In the genomic region with DNA sequence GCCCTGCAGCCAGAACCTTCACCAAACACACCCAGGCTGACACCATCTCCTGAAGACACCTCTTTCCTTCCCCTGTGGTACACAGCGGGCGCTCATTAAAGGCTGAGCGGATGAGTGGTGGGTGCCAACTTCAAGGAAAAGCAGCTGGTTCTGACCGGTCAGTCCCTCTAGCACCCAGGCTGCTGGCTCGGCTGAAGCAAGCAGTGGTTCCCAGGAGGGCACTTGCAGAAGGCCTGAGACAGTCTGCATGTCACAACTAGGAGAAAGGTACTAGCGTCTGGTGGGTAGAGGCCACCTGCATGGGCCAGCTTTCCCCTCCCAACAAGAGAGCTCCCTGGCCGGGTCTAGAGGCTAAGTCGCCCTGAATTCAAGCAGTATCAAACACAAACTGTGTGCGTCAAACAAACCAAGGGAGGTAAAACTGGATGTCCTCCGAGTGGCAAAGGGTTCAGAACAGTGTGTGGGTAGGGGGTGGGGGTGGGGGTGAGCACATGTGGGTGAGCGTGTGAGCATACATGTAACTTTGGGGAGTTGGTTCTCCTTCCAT, we compare ENCODE assay signal across 11 mouse cellular contexts. TPM values are rescaled to one million over a fixed set of nuclear protein-coding genes. Genes with fewer than 3 reads are reported as not detected.
A peak's percentile ranks its signal among the peaks of the same experiment; 100 is the strongest.
DNase-seq lines count a peak whose midpoint lies in the region; ATAC-seq and TF ChIP-seq lines count a peak whose summit lies in the region.
"Had no signal": no experiment of that assay in that cellular context is flagged by ENCODE, and none has a peak within 500 bp of the region (broad histone marks: within the 10 kb centered on the region; RNA-seq: fewer than 3 reads in every experiment).

No protein-coding gene starts in this region.

- no peak for ATAC-seq in heart, postnatal 0 days (ENCODE audit: insufficient read depth, low read depth)
- no peak for ATAC-seq in embryonic facial prominence, embryonic 15.5 days (ENCODE audit: insufficient number of reproducible peaks, low FRiP score, low TSS enrichment, low read depth)
- ATAC-seq in neural tube, embryonic 13.5 days (ENCODE audit: low read depth): no peak
- no peak for ATAC-seq in liver, postnatal 0 days

- peaks cover 36% of the 10 kb centered on the region for H3K4me1 ChIP-seq in heart, postnatal 0 days (ENCODE audit: control insufficient read depth, insufficient read depth)
- H3K4me1 ChIP-seq in heart, adult 2 months (ENCODE audit: control insufficient read depth, insufficient read depth, low read length): peaks cover 5% of the 10 kb centered on the region
- H3K4me1 ChIP-seq in embryonic facial prominence, embryonic 15.5 days: peaks cover 79% of the 10 kb centered on the region
- H3K4me1 ChIP-seq in neural tube, embryonic 13.5 days (replicated peaks): peaks cover 83% of the 10 kb centered on the region
- H3K4me1 ChIP-seq in liver, postnatal 0 days (ENCODE audit: insufficient read depth): no peaks in the 10 kb centered on the region; the same call in 1 of the 2 replicates

- H3K9me3 ChIP-seq in heart, postnatal 0 days (replicated peaks; ENCODE audit: control insufficient read depth, low read length): no peaks in the 10 kb centered on the region
- no peaks in the 10 kb centered on the region for H3K9me3 ChIP-seq in embryonic facial prominence, embryonic 15.5 days (replicated peaks)
- no peaks in the 10 kb centered on the region for H3K9me3 ChIP-seq in neural tube, embryonic 13.5 days
- H3K9me3 ChIP-seq in liver, postnatal 0 days (ENCODE audit: low read length): no peaks in the 10 kb centered on the region
- H3K9me3 ChIP-seq: liver, embryonic 15.5 days had no signal

- no peak overlapping the region for H3K4me3 ChIP-seq in heart, postnatal 0 days (ENCODE audit: low read depth, low read length)
- H3K4me3 ChIP-seq in heart, adult 2 months: no peak overlapping the region
- no peak overlapping the region; the same call in 1 of the 2 replicates for H3K4me3 ChIP-seq in embryonic facial prominence, embryonic 15.5 days (replicated peaks)
- peak overlapping the region; percentile 19 for H3K4me3 ChIP-seq in neural tube, embryonic 13.5 days
- no peak overlapping the region for H3K4me3 ChIP-seq in liver, postnatal 0 days (ENCODE audit: low read depth, low read length)
- H3K4me3 ChIP-seq: liver, embryonic 15.5 days had no signal

- no peaks in the 10 kb centered on the region for H3K27me3 ChIP-seq in heart, postnatal 0 days (ENCODE audit: control insufficient read depth, insufficient read depth, low read length)
- no peaks in the 10 kb centered on the region for H3K27me3 ChIP-seq in heart, adult 2 months (ENCODE audit: control insufficient read depth, insufficient read depth, low read length)
- no peaks in the 10 kb centered on the region for H3K27me3 ChIP-seq in embryonic facial prominence, embryonic 15.5 days
- H3K27me3 ChIP-seq in neural tube, embryonic 13.5 days: no peaks in the 10 kb centered on the region
- peaks cover 55% of the 10 kb centered on the region for H3K27me3 ChIP-seq in liver, postnatal 0 days (ENCODE audit: insufficient read depth, low read length)

- H3K27ac ChIP-seq in heart, postnatal 0 days (ENCODE audit: low read depth): no peak overlapping the region
- H3K27ac ChIP-seq in heart, adult 2 months: no peak overlapping the region
- H3K27ac ChIP-seq in embryonic facial prominence, embryonic 15.5 days (replicated peaks): no peak overlapping the region
- H3K27ac ChIP-seq in neural tube, embryonic 13.5 days (replicated peaks): no peak overlapping the region
- H3K27ac ChIP-seq in liver, postnatal 0 days (ENCODE audit: low read depth): no peak overlapping the region
- H3K27ac ChIP-seq: liver, embryonic 15.5 days had no signal

- TF ChIP-seq CTCF in heart, postnatal 0 days (IDR thresholded peaks at IDR 0.05; ENCODE audit: low read depth): no peak
- TF ChIP-seq CTCF in heart, adult 2 months (IDR thresholded peaks at IDR 0.05): no peak
- no peak for TF ChIP-seq CTCF in liver, postnatal 0 days (IDR thresholded peaks at IDR 0.05; ENCODE audit: low read depth)

- no peak for DNase-seq in heart, postnatal 0 days (ENCODE audit: low spot score)
- DNase-seq in heart, adult 2 months: no peak
- peak; percentile 62 for DNase-seq in Muller cell, postnatal 12 days (ENCODE audit: inconsistent ontology term)
- DNase-seq in c-Kit-positive CD71-positive TER-119-positive erythroid progenitor cells, embryonic 14.5 days (ENCODE audit: low spot score): no peak
- no peak for DNase-seq in liver, postnatal 0 days
- DNase-seq: cerebellum, postnatal 36 days; right cerebral cortex, postnatal 4 days; thymus, postnatal 14 days had no signal

- TF ChIP-seq EP300 in heart, postnatal 0 days (IDR thresholded peaks at IDR 0.05; ENCODE audit: low read depth): no peak
- no peak for TF ChIP-seq EP300 in heart, adult 2 months (IDR thresholded peaks at IDR 0.05; ENCODE audit: insufficient read depth, low read depth, low read length)
- no peak for TF ChIP-seq EP300 in liver, postnatal 0 days (IDR thresholded peaks at IDR 0.05; ENCODE audit: low read depth)

- no peak overlapping the region for H3K9ac ChIP-seq in heart, postnatal 0 days (replicated peaks; ENCODE audit: low read depth, low read length)
- no peak overlapping the region for H3K9ac ChIP-seq in heart, adult 2 months (ENCODE audit: low read depth, low read length)
- H3K9ac ChIP-seq in embryonic facial prominence, embryonic 15.5 days: no peak overlapping the region
- peak overlapping the region; percentile 99; the same call in 1 of the 2 replicates for H3K9ac ChIP-seq in neural tube, embryonic 13.5 days
- H3K9ac ChIP-seq in liver, postnatal 0 days (replicated peaks): no peak overlapping the region
- H3K9ac ChIP-seq: liver, embryonic 15.5 days had no signal

- H3K4me2 ChIP-seq in heart, postnatal 0 days (ENCODE audit: low read depth, low read length): 0 out of 2 replicates have a peak overlapping the region, but pooled peaks have one; percentile 10
- peak overlapping the region; percentile 77; the same call in 1 of the 2 replicates for H3K4me2 ChIP-seq in embryonic facial prominence, embryonic 15.5 days (replicated peaks)
- peak overlapping the region; percentile 96 for H3K4me2 ChIP-seq in neural tube, embryonic 13.5 days
- no peak overlapping the region for H3K4me2 ChIP-seq in liver, postnatal 0 days (ENCODE audit: low read depth, low read length)
- H3K4me2 ChIP-seq: liver, embryonic 15.5 days had no signal

- peaks cover 2% of the 10 kb centered on the region; the same call in 1 of the 2 replicates for H3K79me2 ChIP-seq in heart, adult 2 months (replicated peaks; ENCODE audit: control insufficient read depth, insufficient read depth, low read length)

- TF ChIP-seq POLR2A in heart, adult 2 months (IDR thresholded peaks at IDR 0.05; ENCODE audit: insufficient read depth, low read depth, low read length): no peak

- no peaks in the 10 kb centered on the region for H3K36me3 ChIP-seq in heart, postnatal 0 days (replicated peaks; ENCODE audit: control insufficient read depth, insufficient read depth, low read length)
- H3K36me3 ChIP-seq in heart, adult 2 months (ENCODE audit: control insufficient read depth, insufficient read depth, low read length): no peaks in the 10 kb centered on the region
- H3K36me3 ChIP-seq in embryonic facial prominence, embryonic 15.5 days: no peaks in the 10 kb centered on the region
- H3K36me3 ChIP-seq in neural tube, embryonic 13.5 days: no peaks in the 10 kb centered on the region
- no peaks in the 10 kb centered on the region for H3K36me3 ChIP-seq in liver, postnatal 0 days (replicated peaks; ENCODE audit: insufficient read depth, low read length)
- H3K36me3 ChIP-seq: liver, embryonic 15.5 days had no signal

- intact Hi-C loops in heart, adult 2 months (cut with DNase I): no loop called here

- WGBS in heart, postnatal 0 days: 75% methylated on average over 11 of the region's 11 CpGs
- 80% methylated on average over 11 of the region's 11 CpGs for WGBS in heart, adult 2 months
- 74% methylated on average over 11 of the region's 11 CpGs for WGBS in embryonic facial prominence, embryonic 15.5 days
- 71% methylated on average over 11 of the region's 11 CpGs for WGBS in neural tube, embryonic 13.5 days
- 72% methylated on average over 11 of the region's 11 CpGs for WGBS in liver, postnatal 0 days (ENCODE audit: insufficient replicate concordance)

RNA-seq across cellular contexts. Expression of a gene that starts 3.9 kb away (rescaled TPM):
- total RNA-seq in heart, postnatal 0 days (2014; rRNA removed; ENCODE audit: low replicate concordance): 6.3 and 12.9 TPM in 2 replicates
- polyA plus RNA-seq in heart, postnatal 0 days (2015; fragmentation: Nextera tagmentation; extraction: Ambion mirVana): 4.3 and 4.4 TPM in 2 replicates
- 10 to 100 TPM; 28.4 to 31.4 TPM for total RNA-seq in heart, adult 2 months (2021)
- 37.4 and 41.7 TPM in 2 replicates for polyA plus RNA-seq in heart, adult 2 months (2012; rRNA removed)
- polyA plus RNA-seq in embryonic facial prominence, embryonic 15.5 days (2015; fragmentation: Nextera tagmentation; extraction: Ambion mirVana): 8.7 and 9.0 TPM in 2 replicates
- polyA plus RNA-seq in neural tube, embryonic 13.5 days (2015; fragmentation: Nextera tagmentation; extraction: Ambion mirVana): 5.2 and 6.0 TPM in 2 replicates
- polyA plus RNA-seq in liver, postnatal 0 days (2015; fragmentation: Nextera tagmentation; extraction: Ambion mirVana): 0.21 and 0.36 TPM in 2 replicates

RNA-seq across cellular contexts. Expression of a gene that starts 53.7 kb away (rescaled TPM):
- total RNA-seq in heart, postnatal 0 days (2014; rRNA removed; ENCODE audit: low replicate concordance): 3.1 TPM in 1 of 2 replicates, not detected in the other
- 0.36 and 1.1 TPM in 2 replicates for polyA plus RNA-seq in heart, postnatal 0 days (2015; fragmentation: Nextera tagmentation; extraction: Ambion mirVana)
- total RNA-seq in heart, adult 2 months (2021): under 1 TPM; 0.47 to 0.91 TPM
- polyA plus RNA-seq in heart, adult 2 months (2012; rRNA removed): 1.2 and 1.8 TPM in 2 replicates
- polyA plus RNA-seq in embryonic facial prominence, embryonic 15.5 days (2015; fragmentation: Nextera tagmentation; extraction: Ambion mirVana): 0.63 and 1.5 TPM in 2 replicates
- 0.22 and 0.40 TPM in 2 replicates for polyA plus RNA-seq in neural tube, embryonic 13.5 days (2015; fragmentation: Nextera tagmentation; extraction: Ambion mirVana)
- 4.9 and 6.7 TPM in 2 replicates for polyA plus RNA-seq in liver, postnatal 0 days (2015; fragmentation: Nextera tagmentation; extraction: Ambion mirVana)
